Mouse (Mus musculus) neural tube, embryonic 14.5 days (tissue): ENCODE measurements around the gene Rimkla. TPM values are rescaled to one million over a fixed set of nuclear protein-coding genes. Genes with fewer than 3 reads are reported as not detected.
"Not testable (repeated sequence)": the region's sequence is repeated elsewhere in the genome, so short reads cannot be mapped to it uniquely, and the experiment has no call there.

Source experiments
- ATAC-seq: fragments of 200-750 bp; cut with Nextera tagmentation; 2 replicates; pipeline ENCODE4 v1.8.0; 2017; ENCODE audit warnings: low read depth, mild to moderate bottlenecking, moderate TSS enrichment, moderate library complexity
- H3K27ac ChIP-seq: fragments of 300-500 bp; sonication (generic); 2 replicates; pipeline ENCODE4 v1.5.1; 2014; ENCODE audit warnings: low read depth, mild to moderate bottlenecking, control low read depth, low read length, moderate library complexity, mixed read lengths
- H3K27me3 ChIP-seq: fragments of 300-500 bp; sonication (generic); 2 replicates; pipeline ENCODE4 v1.6.1; 2014; ENCODE audit warnings: low read length; ENCODE audit not compliant: control insufficient read depth, insufficient read depth
- H3K36me3 ChIP-seq: fragments of 300-500 bp; sonication (generic); 2 replicates; pipeline ENCODE4 v1.6.1; 2014; ENCODE audit warnings: low read length, mixed read lengths; ENCODE audit not compliant: control insufficient read depth, insufficient read depth
- H3K4me1 ChIP-seq: fragments of 300-500 bp; sonication (generic); 2 replicates; pipeline ENCODE4 v1.6.1; 2014; ENCODE audit warnings: low read length; ENCODE audit not compliant: control insufficient read depth, insufficient read depth
- H3K4me2 ChIP-seq: fragments of 300-500 bp; sonication (generic); 2 replicates; pipeline ENCODE4 v1.6.1; 2014; ENCODE audit warnings: mild to moderate bottlenecking, low read depth, low read length, control low read depth
- H3K4me3 ChIP-seq: fragments of 300-500 bp; sonication (generic); 2 replicates; pipeline ENCODE4 v1.5.1; 2014; ENCODE audit warnings: low read depth, low read length, control low read depth, mixed read lengths
- H3K9ac ChIP-seq: fragments of 300-500 bp; sonication (generic); replicated peaks from 2 replicates; pipeline ENCODE4 v1.6.1; 2014; ENCODE audit warnings: low read depth, mild to moderate bottlenecking, control low read depth, low read length, mixed read lengths
- H3K9me3 ChIP-seq: fragments of 300-500 bp; sonication (generic); 2 replicates; pipeline ENCODE4 v1.6.1; 2016; ENCODE audit warnings: low read length; ENCODE audit not compliant: control insufficient read depth
- WGBS: fragments of 180-500 bp; shearing (Covaris S2); extraction: QIAGEN DNeasy Blood & Tissue Kit; methylation state at CpG from one replicate; pipeline ENCODE4 v1.1.7; 2014; 5-methylcytosine and 5-hydroxymethylcytosine counted together
- polyA plus RNA-seq: library from polyadenylated mRNA; unstranded; fragments of >200 nt; fragmentation: Nextera tagmentation; extraction: Ambion mirVana; gene quantifications from 2 replicates; pipeline ENCODE4 v1.2.1, GENCODE M21; 2014

The Rimkla gene
- polyA plus RNA-seq = 33.4 and 37.7 TPM in 2 replicates

DNA sequence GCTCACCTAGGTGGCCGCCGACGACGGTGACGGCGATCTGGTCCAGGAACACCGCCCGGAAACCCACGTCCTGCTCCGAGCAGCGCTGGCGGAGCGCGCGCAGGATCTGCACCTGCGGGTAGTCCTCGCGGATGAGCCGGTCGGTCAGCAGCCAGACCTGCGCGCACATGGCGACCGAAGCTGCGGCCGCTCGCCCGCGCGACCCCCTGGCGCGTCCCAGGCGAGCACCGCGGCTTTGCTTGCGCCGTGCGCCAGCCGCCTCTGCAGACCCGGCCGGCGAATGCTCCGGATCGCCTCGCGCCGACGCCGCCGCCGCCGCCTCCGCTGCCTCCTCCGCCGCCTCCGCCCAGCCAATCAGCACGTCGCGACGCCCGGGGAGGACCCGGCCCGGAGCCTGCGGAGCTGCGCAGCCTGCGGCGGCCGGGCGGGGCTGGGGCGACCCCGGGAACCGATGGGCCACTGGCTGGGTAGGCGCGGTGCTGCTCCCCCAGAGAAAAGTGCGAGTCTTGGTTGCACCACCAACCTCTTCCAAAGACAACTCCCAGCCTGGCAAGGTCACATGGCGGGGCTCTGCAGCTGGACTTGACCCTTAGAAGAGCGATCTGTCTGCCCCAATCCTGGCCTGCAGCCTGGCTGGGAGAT, at the start of gene Rimkla:
TSS of gene Rimkla (minus strand) at position 338 of the 642 bp plus-strand sequence.
- peaks cover 5% of the 10 kb centered on the region; the same call in 1 of the 2 replicates for H3K4me1 ChIP-seq
- H3K9ac ChIP-seq = peak within 1 kb of the TSS; percentile 73
- H3K27me3 ChIP-seq = no peaks in the 10 kb centered on the region
- peak; percentile 93 for ATAC-seq
- H3K9me3 ChIP-seq = no peaks in the 10 kb centered on the region
- peak within 1 kb of the TSS; percentile 54 for H3K4me2 ChIP-seq
- peak within 1 kb of the TSS; percentile 80 for H3K27ac ChIP-seq
- H3K36me3 ChIP-seq = no peaks in the 10 kb centered on the region
- WGBS = under 1% methylated on average over 58 of the region's 77 CpGs
- H3K4me3 ChIP-seq = peak within 1 kb of the TSS; percentile 60

DNA sequence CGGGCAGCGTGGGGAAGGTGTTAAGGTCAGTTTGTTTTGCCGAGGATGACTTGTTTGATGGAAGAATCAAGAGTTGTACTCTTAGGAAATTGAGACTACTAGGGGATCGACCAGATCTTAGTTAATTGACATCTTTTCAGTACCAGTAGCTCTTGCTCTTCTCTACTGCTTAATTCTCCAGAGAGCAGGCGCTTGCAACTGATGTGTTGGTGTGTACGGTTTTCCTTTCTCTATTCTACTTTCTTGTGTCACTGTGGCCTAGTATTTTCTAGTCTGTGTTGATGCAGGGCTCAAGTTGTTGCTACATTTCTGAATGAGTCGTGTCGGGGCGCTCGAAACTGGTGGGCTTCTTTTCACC, 48.1 kb upstream of the Rimkla start:
- Histone ChIP-seq H3K36me3 (no peaks in the 10 kb centered on the region), H3K27ac (peak overlapping the region; percentile 97), H3K27me3 (no peaks in the 10 kb centered on the region), H3K4me3 (peak overlapping the region; percentile 96), H3K4me2 (peak overlapping the region; percentile 76), H3K9ac (peak overlapping the region; percentile 94), H3K4me1 (peaks cover 6% of the 10 kb centered on the region; the same call in 1 of the 2 replicates), H3K9me3 (no peaks in the 10 kb centered on the region)
- whole genome bisulfite sequencing = 7% methylated on average over 10 of the region's 10 CpGs
- ATAC-seq = no peak

DNA sequence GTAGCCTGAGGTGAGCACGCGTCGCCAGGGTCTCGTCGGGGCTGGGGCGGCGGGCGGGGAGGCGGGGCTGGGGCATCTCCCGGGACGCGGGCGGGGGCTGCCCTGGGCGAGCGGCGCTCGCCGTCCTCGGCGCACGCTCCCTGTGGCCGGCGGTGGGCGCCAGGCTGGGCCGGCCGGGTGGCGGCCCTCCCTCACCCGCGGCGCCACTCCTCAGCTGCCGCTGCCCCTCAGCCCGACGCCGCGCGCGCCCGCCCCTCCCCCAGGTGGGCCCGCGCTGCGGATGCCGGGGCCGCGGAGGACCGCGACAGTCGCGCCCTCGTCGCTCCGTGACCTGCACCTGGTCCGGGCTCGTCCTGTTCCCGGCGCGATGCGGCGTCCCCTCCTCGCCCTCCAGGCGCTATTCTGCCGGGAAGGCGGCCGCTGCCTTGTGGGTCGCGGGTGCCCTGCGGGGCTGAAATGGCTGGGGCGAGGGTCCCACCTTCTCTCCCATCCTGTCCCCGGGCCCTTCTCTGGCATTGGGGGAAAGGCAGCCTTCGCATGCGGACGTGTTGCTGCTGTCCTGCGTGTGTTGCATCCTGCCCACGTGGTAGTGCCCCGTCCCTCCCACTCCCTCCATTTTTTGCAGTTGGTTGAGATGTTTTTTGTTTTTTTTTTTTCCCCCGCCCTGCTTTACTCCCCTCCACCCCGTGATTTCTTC, 47.6 kb upstream of the Rimkla start:
- Histone ChIP-seq H3K9me3 (no peaks in the 10 kb centered on the region), H3K27ac (peak overlapping the region; percentile 97), H3K4me1 (peaks cover 6% of the 10 kb centered on the region; the same call in 1 of the 2 replicates), H3K4me2 (peak overlapping the region; percentile 76), H3K36me3 (no peaks in the 10 kb centered on the region), H3K9ac (peak overlapping the region; percentile 94), H3K4me3 (peak overlapping the region; percentile 96), H3K27me3 (no peaks in the 10 kb centered on the region)
- WGBS = under 1% methylated on average over 34 of the region's 76 CpGs
- ATAC-seq = peak; percentile 84

DNA sequence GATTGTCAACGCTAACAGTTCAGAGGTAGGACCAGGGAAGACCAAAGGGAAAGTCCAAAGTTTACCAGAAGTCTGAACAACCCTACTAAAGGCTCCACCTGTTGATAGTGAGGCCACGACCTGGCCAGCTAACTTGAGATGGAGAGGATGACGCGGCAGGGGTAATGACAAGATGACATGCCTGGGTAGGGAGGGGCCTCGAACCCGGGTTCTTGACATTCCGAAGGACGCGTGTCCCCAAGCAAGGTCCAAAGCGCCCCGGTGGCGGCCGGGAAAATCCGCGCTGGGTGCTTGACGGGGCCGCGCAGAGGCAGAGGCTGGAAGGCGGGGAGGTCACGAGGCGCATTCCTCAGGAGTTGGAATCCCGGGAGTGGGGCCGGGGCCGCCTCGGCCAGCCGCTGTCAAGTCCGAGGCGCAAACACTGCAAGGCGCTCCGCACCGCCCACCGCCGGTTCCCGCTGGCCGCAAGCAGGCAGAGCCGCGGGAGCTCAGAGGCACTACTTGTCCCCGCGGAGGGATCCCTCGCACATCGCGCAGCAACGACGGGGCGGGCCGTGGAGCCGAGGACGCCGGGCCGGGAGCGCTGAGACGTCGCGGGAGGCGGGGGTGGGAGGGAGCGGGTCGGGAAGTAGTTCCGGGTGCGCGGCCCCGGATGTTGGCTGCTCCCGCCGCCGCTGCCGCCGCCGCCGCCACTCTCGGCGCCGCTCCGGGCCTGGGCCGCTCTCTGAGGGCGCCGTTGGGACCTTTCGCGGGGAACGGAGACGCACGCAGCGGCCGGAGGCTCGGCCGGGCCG, 46.8 kb upstream of the Rimkla start, which contains the start of gene Frg2f1:
TSS of gene Frg2f1 (minus strand) at position 499 of the 794 bp plus-strand sequence.
- peak within 1 kb of the TSS; percentile 94 for H3K9ac ChIP-seq
- peak within 1 kb of the TSS; percentile 97 for H3K27ac ChIP-seq
- ATAC-seq = peak; percentile 94
- no peaks in the 10 kb centered on the region for H3K27me3 ChIP-seq
- peaks cover 6% of the 10 kb centered on the region; the same call in 1 of the 2 replicates for H3K4me1 ChIP-seq
- H3K4me3 ChIP-seq = peak within 1 kb of the TSS; percentile 96
- WGBS = under 1% methylated on average over 58 of the region's 85 CpGs
- H3K9me3 ChIP-seq = no peaks in the 10 kb centered on the region
- H3K36me3 ChIP-seq = no peaks in the 10 kb centered on the region
- peak within 1 kb of the TSS; percentile 76 for H3K4me2 ChIP-seq

DNA sequence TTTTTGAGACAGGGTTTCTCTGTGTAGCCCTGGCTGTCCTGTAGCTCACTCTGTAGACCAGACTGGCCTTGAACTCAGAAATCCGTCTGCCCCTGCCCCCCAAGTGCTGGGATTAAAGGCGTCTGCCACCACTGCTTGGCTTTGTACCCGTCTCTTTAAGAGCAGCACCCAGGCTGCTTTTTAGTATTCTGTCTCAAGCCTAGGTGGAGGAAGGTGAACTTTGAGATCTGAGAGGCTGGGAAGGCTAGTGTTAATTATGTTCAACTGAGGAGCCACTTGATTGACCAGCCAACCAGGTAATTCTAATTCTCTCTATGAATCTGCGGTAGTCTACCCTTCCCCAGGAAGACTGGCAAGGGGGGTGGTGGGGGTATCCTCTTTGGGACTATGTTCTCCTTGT, 45.0 kb upstream of the Rimkla start:
- Histone ChIP-seq H3K27me3 (no peaks in the 10 kb centered on the region), H3K9ac (no peak overlapping the region), H3K4me2 (no peak overlapping the region), H3K4me3 (no peak overlapping the region), H3K27ac (no peak overlapping the region), H3K36me3 (no peaks in the 10 kb centered on the region), H3K4me1 (peaks cover 6% of the 10 kb centered on the region; the same call in 1 of the 2 replicates), H3K9me3 (no peaks in the 10 kb centered on the region)
- ATAC-seq = no peak
- 86% methylated on average over 4 of the region's 4 CpGs for WGBS

DNA sequence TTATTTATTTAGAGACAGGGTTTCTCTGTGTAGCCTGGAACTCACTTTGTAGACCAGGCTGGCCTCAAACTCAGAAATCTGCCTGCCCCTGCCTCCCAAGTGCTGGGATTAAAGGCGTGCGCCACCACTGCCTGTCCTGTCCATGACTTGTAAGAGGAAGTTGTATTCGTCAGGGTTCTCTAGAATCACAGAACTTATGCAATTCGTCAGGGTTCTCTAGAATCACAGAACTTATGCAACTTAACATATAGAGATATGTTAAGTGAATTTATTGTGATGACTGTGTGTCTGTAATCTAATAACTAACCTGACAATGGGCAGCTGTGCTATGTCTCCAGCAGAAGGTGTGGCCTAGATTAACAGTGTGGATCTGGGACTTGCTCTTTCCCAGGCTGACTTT, 44.2 kb upstream of the Rimkla start, which contains the start of gene Foxj3:
TSS of gene Foxj3 (plus strand) at position 390 of the 400 bp plus-strand sequence.
- H3K36me3 ChIP-seq, H3K4me1 ChIP-seq, H3K27me3 ChIP-seq, H3K9ac ChIP-seq, H3K4me2 ChIP-seq, H3K9me3 ChIP-seq, ATAC-seq, H3K27ac ChIP-seq, H3K4me3 ChIP-seq: not testable (repeated sequence)
- 90% methylated on average over 4 of the region's 4 CpGs for WGBS

DNA sequence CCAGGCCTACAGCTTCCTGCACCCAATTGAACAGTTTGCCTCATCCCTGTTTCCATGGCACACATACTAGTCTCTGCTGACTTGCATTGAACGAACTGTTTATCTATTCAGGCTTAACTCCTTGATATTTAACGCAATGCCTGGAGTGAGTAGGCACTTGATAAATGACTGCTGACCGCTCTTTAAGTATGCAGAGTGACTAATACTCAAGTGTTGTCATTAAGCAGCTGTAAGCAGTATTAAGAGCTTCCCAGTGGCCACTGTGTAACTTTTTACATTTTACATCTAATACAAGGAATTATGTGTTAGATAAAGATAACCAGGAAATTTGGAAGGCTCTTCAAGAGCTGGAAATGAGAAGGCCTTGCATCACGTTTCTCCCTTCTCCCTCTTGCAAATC, 42.7 kb upstream of the Rimkla start:
- H3K9me3 ChIP-seq = no peaks in the 10 kb centered on the region
- H3K4me2 ChIP-seq = no peak overlapping the region
- no peaks in the 10 kb centered on the region for H3K36me3 ChIP-seq
- H3K4me1 ChIP-seq = no peaks in the 10 kb centered on the region
- no peak for ATAC-seq
- WGBS = 54% methylated on average over 4 of the region's 4 CpGs
- H3K9ac ChIP-seq = no peak overlapping the region
- no peak overlapping the region for H3K27ac ChIP-seq
- no peak overlapping the region for H3K4me3 ChIP-seq
- H3K27me3 ChIP-seq = no peaks in the 10 kb centered on the region

DNA sequence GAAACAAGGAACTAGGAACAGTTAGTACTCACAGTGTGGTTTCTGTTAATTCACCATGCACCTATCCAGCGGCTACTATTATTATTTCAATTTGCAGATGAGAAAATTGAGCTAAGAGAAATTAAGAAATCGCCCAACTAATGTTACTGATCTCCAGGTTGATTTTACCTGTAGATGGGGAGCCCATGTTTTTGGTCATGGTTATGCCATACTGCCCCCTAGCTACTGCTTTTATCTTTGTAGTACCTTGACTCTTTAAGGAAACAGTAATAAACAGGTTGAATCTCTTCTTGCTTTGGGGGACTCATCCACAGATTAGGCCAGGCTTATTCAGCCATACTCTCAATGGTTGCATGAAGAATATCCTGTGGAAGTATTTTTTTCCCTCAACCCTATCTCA, 39.4 kb upstream of the Rimkla start:
- H3K27me3 ChIP-seq = no peaks in the 10 kb centered on the region
- no peak for ATAC-seq
- H3K9ac ChIP-seq = no peak overlapping the region
- H3K27ac ChIP-seq = no peak overlapping the region
- 73% methylated on average over 2 of the region's 2 CpGs for WGBS
- H3K4me2 ChIP-seq = no peak overlapping the region
- no peak overlapping the region for H3K4me3 ChIP-seq
- no peaks in the 10 kb centered on the region for H3K4me1 ChIP-seq
- H3K9me3 ChIP-seq = no peaks in the 10 kb centered on the region
- H3K36me3 ChIP-seq = no peaks in the 10 kb centered on the region
